Mouse (Mus musculus) MEL (cell line): Measurements from ENCODE around the gene Ptbp2.

Experiments
- CTCF ChIP-seq, 3 experiments: IDR thresholded peaks in 2 of 3; conservative IDR thresholded peaks in 1 of 3; 2 replicates each; pipeline ENCODE4 v1.5.1; 2011 to 2012; ENCODE audit warnings: low read length in 3 of 3, low read depth in 2 of 3, mild to moderate bottlenecking in 2 of 3, improper control_type of control experiment in 1 of 3, inconsistent platforms in 1 of 3, mixed read lengths in 1 of 3, moderate library complexity in 1 of 3; ENCODE audit not compliant: control insufficient read depth in 1 of 3, insufficient read depth in 1 of 3, poor library complexity in 1 of 3, severe bottlenecking in 1 of 3
- NRF1 ChIP-seq: IDR thresholded peaks from 2 replicates; pipeline ENCODE4 v1.6.1; 2014; ENCODE audit warnings: low read depth, mild to moderate bottlenecking, inconsistent platforms, low read length, improper control_type of control experiment, moderate library complexity; ENCODE audit not compliant: poor library complexity, insufficient read depth, severe bottlenecking
- POLR2A ChIP-seq, 2 experiments: IDR thresholded peaks; 2 replicates each; pipeline ENCODE4 v1.6.1; 2011 to 2012; ENCODE audit warnings: low read length in 2 of 2, mild to moderate bottlenecking in 2 of 2, control low read depth in 1 of 2, improper control_type of control experiment in 1 of 2, low read depth in 1 of 2, moderate library complexity in 1 of 2; ENCODE audit not compliant: control insufficient read depth in 1 of 2, insufficient read depth in 1 of 2, poor library complexity in 1 of 2

DNA sequence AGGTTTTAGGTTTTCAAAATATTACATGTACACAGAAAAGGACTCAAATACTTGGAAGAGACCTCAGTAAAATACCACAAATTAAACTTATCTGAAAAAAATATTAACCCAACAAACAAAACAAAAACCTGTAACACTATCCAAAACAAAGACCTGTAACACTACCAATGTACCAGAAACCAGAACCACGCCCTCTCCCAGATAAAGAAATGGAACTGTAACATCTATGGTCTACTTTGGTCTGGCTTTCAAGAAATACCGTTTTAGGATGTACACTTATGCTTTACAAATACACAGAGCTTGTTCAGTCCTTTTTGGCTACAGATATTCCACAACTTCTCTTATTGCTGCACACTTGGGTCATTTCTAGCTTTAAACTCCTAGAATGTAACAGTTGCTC lies 35.1 kb downstream of the Ptbp2 start:
- no peak for TF ChIP-seq NRF1
- TF ChIP-seq POLR2A (IDR thresholded peaks at IDR 0.05; ENCODE audit: control insufficient read depth in 1 of 2, insufficient read depth in 1 of 2, low read depth in 1 of 2, low read length in 2 of 2, poor library complexity in 1 of 2), result no peak
- no peak for TF ChIP-seq CTCF (IDR thresholded peaks at IDR 0.05 in 2 of 3, conservative IDR thresholded peaks at IDR 0.05 in 1 of 3; ENCODE audit: control insufficient read depth in 1 of 3, insufficient read depth in 1 of 3, low read depth in 2 of 3, low read length in 3 of 3, poor library complexity in 1 of 3, severe bottlenecking in 1 of 3)
